Mouse (Mus musculus): ENCODE data around the gene Reln.

- no peak for TF ChIP-seq POLR2A (IDR thresholded peaks at IDR 0.05; ENCODE audit: extremely low read depth, insufficient read depth, low read length)
- TF ChIP-seq CTCF (IDR thresholded peaks at IDR 0.05; ENCODE audit: extremely low read depth, insufficient read depth, low read length) = no peak
Measured at GRCm38 (mm10) chr5:22279201-22279600, 65.3 kb downstream of the Reln start.
